Mouse (Mus musculus) common myeloid progenitor, adult 5-6 weeks (primary cell): ENCODE data around the gene Zfp362. TPM values are rescaled to one million over a fixed set of nuclear protein-coding genes. Genes with fewer than 3 reads are reported as not detected.

Experiments
- ATAC-seq: replicated peaks from 2 replicates; pipeline ENCODE4 v1.8.0; 2016; ENCODE audit warnings: low read depth, mild to moderate bottlenecking, moderate TSS enrichment, inconsistent platforms; ENCODE audit not compliant: poor library complexity, severe bottlenecking
- total RNA-seq: library from RNA; stranded (forward); fragments of 200-1000, 187-1606 nt; gene quantifications from 2 replicates; pipeline ENCODE4 v1.2.3, GENCODE M21; 2017

Gene Zfp362
- total RNA-seq, 1 experiment from 2014 or later = 14.6 TPM

DNA sequence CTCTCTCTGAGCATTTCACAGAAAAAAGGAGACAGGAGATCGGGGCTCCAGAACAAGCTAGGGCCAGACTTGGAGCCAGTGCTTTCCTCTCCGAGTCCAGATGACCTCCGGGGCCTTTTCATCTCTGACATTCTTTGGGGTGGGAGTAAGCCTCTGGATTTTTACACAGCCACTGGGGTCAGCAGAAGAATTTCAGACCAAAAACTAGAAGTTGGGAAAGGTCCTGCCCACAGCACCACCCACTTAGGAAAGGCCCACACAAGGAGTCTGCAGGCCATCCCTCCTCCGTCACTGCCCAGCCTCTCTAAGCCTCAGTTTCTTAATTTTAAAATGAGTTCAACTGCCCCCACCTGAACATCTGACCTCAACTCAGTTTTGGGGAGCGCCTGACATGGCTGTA lies 2.3 kb downstream of the Zfp362 start:
- no peak for ATAC-seq

DNA sequence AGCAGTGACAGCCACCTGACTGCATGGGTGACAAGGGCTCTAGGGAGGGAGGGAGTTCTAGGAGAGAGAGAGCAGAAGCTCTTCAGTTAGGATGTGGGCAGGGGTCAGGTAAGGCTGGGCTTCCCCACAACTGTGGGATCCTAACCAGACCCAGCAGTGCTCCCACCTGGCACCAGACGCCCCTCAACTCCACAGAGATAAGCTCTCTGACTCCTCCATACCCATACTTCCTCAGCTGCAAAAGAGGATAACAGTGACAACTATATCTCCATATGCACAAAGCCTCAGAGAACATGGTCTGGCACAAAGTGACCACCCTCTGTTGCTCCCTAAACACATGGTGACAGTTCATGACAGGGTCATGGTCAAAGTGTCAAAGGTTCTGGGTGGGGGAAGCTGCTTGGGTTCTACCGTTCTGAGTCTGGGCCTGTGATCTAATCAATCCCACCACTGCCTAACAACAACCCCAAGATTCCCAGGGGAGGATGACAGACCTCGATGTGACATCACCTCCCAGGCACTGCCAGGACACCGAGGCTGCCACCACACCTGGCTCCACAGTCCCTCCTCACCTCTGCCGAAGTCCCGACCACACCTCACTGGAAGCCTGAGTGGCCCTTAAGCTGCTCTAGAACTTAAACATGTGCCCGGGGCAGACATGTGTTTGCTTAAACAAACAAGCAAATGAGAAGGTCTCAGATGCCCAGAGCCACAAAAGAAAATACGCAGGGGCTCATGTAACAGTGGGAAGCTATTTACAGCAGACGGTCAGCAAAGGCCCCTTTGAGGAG lies 4.0 kb downstream of the Zfp362 start:
- peak; percentile 26; the same call in 1 of the 2 replicates for ATAC-seq

DNA sequence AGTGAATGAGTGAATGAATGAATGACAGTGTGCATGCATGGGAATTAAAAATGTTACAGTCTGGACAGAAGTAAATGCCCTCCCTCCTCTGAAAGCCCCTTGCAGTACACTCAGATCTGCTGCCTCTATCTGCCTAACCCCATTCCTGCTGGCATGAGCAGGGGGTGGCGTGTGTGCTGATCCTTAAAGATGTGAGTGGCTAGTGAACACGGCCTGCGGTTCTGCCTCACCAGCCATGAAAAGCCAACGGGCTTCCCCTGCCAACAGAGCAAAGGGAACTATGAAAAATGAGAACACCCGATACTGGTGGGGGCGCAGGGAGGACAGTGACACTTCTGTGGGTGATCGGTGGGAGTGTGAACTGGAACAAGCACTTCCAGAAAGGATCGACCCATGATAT lies 9.1 kb downstream of the Zfp362 start:
- ATAC-seq = peak; percentile 61

DNA sequence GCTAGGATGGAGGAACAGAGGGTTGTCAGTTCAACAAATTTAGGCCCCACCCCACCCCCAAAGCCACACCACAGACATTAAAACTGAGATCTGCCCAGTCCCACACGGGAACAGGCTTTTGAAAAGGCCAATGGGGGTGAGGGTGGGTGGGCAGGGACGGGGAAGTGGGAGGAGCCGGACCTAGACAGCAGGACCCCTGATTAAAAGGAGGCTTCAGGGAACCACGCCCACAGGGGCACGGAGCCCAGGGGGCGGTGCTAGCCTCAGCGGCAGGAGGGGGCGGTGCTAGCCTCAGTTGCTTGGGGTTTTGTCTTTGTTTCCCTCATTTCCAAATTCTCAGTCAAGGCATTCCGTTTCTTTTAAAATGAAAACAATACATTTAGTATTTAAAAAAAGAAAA lies 10.2 kb downstream of the Zfp362 start:
- ATAC-seq = peak; percentile 23; the same call in 1 of the 2 replicates

DNA sequence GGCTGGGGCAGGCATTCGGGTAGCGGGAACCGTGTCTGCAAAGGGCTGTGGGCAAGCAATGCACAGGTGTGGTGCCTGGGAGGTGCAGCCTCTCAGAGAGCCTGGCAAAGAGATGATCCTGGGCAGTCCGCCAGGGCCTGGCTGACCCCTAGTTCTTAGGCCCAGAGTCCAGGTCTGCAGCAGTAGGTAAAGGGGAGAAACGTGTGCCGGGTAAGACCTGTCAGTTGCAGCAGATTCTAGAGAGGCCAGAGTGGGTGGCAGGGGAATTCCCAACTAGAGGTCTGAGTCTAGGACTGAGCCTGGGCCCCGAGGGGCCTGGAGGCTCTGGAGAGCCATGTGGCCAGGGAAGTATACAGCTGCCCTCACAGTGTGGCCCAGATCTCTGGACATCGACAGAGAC lies 11.6 kb downstream of the Zfp362 start:
- no peak for ATAC-seq

DNA sequence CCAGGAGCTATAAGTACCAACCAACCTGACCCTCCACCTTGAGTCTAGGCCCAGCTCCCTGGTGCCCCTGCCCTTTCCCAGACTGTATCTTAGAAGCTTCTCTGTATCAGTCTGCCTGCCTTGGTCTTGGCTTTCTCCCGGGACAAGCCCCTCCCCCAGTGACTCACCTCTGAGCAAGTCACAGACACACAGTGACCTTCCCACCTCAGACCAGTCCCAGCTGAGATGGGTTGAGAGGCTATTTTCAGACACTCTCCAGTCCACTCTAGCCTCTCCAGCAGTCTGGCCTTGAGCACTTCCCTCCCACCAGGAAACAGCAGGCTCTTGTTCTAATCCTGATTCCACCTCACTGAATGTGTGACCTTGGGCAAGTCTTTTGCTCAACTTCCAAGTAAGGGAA lies 12.1 kb downstream of the Zfp362 start:
- no peak for ATAC-seq

DNA sequence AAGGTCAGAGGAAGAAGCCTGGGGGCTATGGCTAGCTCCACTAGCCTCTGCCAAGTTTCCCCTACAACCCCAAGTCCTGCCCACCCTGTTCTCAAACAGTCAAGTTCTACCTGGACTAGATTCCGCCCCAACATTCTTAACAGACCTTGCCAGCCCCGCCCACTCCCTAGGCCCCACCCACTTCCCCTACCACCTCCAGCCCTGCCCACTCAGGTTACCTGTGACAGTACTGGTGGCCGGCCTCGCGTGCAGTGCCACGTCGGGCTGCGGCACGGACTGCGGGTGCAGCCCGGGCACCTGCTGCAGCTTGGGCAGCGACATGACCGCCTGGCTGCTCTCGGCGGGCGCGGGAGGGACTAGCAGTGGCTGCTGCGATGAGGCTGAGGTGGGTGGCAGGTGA lies 16.2 kb downstream of the Zfp362 start:
- no peak for ATAC-seq

DNA sequence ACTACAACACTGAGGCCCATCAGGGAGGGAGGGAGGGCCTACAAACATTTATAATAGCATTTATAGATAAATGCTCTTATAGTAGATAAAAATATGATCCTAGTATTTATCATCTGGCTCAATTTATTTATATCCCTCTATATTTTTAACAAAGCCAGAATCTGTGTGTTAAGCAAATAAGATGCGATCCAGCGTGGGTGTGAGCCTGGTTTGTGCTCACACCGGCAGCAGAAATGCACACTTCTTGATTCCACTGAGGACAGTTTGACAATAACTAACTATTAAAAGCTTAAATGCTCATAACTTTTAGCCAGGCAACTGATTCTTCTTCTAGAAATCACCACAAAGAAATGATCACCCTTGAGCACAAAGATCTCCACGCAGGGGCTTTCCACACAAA lies 17.7 kb downstream of the Zfp362 start:
- ATAC-seq = no peak

DNA sequence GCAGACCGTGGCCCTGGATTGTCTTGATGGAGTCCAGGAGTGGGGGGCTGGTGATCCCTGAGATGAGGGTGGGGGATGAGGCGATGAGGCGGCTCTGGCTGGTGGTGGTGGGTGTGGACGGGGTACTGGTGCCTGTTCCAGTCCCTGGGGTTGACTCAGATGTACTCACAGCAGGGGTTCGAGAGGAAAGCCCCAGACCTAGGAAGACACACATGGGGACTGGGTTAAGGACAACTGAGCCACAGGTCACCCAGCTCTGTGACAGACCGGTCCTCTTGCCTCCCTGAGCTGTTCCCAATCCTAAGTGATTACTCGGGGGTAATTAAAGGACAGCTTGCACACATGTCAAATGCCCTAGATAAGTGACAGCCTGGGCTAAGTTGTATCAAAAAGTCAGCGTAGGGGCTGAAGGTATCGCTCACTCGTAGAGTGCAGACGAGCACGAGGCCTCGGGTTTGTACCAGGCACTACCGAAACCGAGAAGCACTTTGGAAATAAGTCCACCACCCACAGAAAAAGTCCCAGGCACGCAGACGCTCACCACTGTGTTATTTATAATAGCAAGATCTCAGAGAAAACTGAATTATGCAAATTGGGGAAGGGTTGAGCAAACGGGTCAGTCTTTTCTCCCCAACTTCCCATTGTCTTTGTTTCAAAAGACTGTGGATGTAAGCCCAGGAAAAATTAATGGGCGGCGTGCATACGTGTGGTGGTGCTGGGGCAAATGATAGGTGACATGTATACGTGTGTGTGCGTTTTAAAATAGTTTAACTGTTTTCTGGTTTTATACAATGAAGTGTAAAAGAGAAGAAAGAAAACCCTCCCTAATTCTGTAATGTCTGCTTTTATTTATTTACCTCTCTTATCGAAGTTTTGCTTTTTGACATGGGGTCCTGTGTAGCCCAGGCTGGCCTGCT lies 18.6 kb downstream of the Zfp362 start:
- ATAC-seq = no peak

DNA sequence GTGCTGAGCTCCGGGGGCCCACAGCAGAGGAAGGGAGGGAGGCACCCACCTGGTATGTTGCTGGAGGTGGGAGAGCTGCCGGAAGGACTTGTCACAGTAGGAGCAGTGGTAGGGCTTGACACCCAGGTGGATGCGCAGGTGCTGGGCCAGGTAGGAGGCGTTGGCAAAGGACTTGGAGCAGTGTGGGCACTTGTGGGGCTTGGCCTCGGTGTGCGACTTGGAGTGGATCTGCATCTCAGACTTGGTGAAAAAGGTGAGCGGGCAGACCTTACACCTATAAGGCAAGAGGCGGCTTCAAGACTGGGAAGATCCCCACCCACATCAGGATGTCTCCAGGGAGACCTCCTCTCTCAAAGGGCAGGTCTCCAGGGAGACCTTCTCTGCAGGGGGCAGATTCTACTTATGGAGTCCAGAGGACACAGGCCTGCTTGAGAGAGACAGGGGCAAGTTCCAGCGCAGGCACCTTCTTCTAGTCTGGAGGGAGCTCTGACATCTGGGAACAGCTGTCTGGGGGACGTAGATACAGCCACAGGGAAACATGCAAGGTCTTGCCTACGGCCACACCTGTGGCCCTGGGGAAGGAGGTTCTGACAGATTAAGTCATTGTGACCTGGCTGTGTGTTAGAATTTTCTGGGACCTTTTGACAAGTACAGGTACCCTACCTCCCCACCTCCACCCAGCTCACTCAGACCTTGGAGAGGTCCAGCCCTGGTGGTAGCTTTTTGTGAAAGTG lies 19.8 kb downstream of the Zfp362 start:
- ATAC-seq = no peak

DNA sequence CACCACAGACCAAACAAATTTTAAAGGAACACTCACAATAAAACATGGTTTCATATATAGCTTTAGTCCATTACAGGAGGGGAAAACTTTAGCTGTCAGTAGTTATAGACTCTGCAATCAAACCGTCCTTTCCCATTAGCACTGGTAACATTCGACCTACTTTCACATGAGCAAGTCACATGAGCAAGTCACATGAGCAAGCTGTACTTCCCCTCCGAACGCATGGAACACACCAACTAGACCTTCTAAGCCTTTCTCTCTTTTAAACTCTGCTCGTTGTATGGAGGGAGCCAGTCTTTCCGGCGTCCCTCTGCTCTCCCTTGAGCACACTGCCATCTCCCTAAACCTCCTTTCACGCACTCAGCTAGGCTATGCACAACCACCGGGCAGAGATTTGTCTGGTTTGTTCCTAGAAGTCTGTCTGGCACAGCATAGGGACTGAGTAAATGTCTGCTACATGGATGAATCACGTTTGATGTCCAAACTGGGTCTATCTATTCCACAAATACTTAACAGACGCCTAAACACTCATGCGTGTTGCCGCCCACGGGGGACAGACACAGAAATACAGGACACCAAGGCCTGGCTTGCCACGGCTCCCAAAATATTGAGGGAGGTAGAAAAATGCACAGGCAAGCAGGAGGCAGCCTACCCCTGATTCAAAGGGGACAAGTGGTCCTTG lies 20.8 kb downstream of the Zfp362 start:
- ATAC-seq = no peak

DNA sequence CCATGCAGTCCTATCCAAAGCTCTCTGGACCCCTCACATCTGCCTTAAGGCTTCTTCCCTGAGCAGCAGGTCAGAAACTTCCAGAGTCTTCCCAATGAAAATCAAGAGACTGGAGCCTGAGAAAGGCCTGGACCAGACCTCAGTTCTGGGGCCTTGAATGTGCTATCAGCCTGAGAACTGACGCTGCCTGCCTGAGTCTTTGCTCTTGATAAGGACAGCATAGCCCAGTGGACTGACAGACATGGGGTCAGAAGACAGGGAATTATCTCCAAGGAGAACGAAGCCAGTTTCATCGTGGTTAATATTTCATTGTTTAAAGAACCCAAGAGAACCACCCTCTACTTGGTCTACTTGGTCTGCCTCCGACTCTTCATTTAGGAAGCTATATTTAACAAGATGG lies 23.2 kb downstream of the Zfp362 start:
- ATAC-seq = no peak

DNA sequence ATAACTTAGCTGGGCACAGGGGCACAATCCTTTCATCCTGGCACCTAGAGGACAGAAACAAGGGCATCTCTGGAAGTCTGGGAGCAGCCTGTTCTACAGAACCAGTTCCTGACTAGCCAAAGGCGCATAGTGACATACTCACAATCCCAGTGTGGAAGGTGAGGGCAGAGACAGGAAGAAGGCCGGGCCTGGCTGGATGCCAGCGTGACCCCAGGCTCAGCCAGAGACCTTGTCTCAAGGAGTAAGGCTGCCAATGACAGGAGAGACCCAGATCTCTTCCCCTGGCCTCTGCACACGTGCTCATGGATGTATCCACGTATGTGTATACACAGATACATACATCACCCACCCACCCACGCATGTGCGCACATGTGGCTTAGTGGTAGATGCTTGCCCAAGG lies 23.8 kb downstream of the Zfp362 start:
- no peak for ATAC-seq

DNA sequence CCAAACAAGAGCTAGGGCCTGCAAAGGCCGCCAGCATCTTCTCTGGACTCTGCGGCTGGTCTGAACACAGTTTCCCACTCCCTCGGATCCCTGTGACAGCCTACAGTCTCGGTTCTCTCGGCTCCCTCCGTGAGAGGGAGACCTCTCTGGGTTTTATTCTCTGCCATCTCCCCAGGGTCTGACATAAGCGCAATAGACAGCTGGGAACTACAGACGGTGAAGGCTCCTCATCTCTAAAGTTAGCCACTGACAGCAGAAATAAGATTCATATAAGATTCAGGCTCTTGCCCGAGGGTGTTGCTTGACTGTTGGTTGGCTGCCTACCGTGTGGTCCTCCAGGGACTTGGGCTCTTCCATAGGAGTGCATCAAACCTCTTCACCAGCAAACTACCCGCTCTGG lies 28.3 kb downstream of the Zfp362 start:
- ATAC-seq = no peak

DNA sequence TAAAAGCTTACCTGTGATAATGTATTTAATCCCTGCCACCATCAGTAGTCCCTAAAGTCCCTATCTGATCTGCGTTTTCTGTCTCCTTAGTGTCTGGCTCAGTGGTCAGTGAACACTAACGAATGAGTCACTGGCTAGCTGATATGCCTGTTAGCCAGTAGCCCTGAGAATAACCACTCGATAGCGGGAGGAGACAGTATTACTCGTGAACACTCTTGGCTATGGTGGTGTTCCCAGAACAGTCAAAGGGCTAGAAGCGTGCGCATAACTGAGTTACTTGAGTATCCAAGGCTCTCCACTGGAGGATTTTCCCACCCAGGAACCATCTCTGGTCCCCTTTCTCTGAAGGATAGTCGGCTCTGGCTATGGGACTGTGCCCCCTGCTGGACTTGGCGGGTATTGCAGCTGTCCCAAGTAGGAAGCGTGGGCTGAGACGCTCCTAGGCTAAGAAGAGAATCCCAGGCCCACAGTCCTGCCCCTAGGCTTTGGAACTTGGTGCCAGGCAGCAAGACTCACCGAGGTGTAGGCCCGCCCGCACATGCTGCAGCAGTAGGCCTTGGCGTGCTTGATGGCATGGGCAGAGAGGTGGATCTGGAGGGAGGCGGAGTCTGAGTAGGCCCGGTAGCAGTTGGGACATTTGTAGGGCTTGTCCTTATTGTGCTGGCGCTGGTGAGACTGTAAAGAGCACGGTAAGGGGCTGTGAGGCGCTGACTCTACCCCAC lies 29.1 kb downstream of the Zfp362 start:
- ATAC-seq = peak; percentile 87

DNA sequence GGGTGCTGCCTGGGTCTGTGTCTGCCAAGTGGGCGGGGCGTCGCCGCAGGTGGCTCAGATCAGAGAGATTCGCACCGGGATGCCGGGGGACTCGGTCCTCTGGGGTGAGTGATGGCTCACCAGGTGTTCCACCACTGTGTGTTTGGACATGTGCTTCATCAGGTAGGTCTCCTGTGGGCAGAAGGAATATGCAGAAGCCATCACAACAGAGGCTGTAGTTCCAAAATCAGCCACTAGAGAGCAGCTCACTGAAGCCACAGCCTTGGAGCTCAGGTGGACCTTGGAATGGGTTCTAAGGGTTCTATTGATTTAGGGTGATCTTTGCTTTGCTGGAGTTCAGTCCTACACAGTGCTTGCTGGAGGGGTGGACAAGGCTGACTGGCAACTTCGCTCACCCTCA lies 31.4 kb downstream of the Zfp362 start:
- ATAC-seq = 0 out of 2 replicates have a peak, but pooled peaks have one; percentile 34

DNA sequence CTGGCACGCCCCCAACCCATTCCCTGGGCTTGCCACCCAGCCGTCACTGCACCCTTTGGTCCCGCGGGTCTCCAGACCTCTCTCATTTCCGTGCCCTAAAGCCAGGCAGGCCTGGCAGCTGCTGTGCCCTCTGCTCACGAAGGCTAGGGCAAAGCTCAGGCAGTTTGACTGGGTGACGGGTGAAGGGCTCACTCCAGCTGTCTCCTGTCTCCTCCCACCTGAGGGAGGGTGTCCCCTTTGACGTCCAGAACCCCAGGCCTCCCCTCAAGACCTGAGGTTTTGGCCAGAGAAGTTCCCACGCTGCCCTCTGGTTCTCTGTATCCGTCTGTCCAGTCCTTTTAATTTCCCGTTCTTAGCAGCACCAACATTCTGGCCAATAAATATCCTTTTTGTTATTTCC lies 32.0 kb downstream of the Zfp362 start:
- ATAC-seq = no peak

DNA sequence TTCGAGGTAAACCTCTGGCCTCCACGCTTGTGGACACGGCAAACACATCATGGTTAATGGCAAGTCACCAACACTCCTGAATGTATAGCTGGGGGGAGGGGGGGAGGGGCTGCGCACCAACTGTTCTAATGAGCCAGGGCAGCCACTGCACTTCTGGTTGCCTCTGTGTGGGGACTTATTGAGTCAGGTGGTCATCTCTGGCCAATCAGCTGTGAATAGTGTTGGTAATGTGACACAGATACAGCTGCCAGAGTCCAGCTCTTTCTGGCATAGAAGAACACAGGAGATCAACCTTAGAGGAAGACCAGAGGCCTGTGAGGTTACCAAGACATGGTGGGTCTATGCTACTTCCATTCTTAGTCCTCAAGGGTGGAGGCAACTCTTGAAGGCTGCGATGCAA lies 35.1 kb downstream of the Zfp362 start:
- ATAC-seq = no peak
